Mouse (Mus musculus) kidney, embryonic 15.5 days (tissue): ENCODE results near the gene Frmpd2. TPM values are rescaled to one million over a fixed set of nuclear protein-coding genes. Genes with fewer than 3 reads are reported as not detected.
A peak's percentile ranks its signal among the peaks of the same experiment; 100 is the strongest.
"Not testable (repeated sequence)": the region's sequence is repeated elsewhere in the genome, so short reads cannot be mapped to it uniquely, and the experiment has no call there.

Experiments
- ATAC-seq: fragments of 200-750 bp; cut with Nextera tagmentation; replicated peaks from 2 replicates; pipeline ENCODE4 v1.8.0; 2017; ENCODE audit warnings: moderate TSS enrichment; ENCODE audit not compliant: low FRiP score
- H3K27ac ChIP-seq: fragments of 300-500 bp; sonication (generic); 2 replicates; pipeline ENCODE4 v1.5.1; 2015; ENCODE audit warnings: mild to moderate bottlenecking, inconsistent platforms
- H3K27me3 ChIP-seq: fragments of 300-500 bp; sonication (generic); 2 replicates; pipeline ENCODE4 v1.6.1; 2015; ENCODE audit warnings: inconsistent platforms
- H3K36me3 ChIP-seq: fragments of 300-500 bp; sonication (generic); 2 replicates; pipeline ENCODE4 v1.6.1; 2015; ENCODE audit warnings: inconsistent platforms
- H3K4me1 ChIP-seq: fragments of 300-500 bp; sonication (generic); 2 replicates; pipeline ENCODE4 v1.6.1; 2015; ENCODE audit warnings: inconsistent platforms
- H3K4me2 ChIP-seq: fragments of 300-500 bp; sonication (generic); 2 replicates; pipeline ENCODE4 v1.6.1; 2015; ENCODE audit warnings: moderate library complexity, mild to moderate bottlenecking, inconsistent platforms
- H3K4me3 ChIP-seq: fragments of 300-500 bp; sonication (generic); replicated peaks from 2 replicates; pipeline ENCODE4 v1.5.1; 2015; ENCODE audit warnings: mild to moderate bottlenecking, inconsistent platforms
- H3K9ac ChIP-seq: fragments of 300-500 bp; sonication (generic); 2 replicates; pipeline ENCODE4 v1.6.1; 2015; ENCODE audit warnings: mild to moderate bottlenecking, inconsistent platforms
- H3K9me3 ChIP-seq: fragments of 300-500 bp; sonication (generic); replicated peaks from 2 replicates; pipeline ENCODE4 v1.6.1; 2016; ENCODE audit warnings: inconsistent platforms
- WGBS: fragments of 180-500 bp; shearing (Covaris S2); methylation state at CpG from one replicate; pipeline ENCODE4 v1.1.7; 2015; ENCODE audit warnings: mixed read lengths; 5-methylcytosine and 5-hydroxymethylcytosine counted together
- polyA plus RNA-seq: library from polyadenylated mRNA; unstranded; fragments of >200 nt; fragmentation: Nextera tagmentation; extraction: Ambion mirVana; gene quantifications from 2 replicates; pipeline ENCODE4 v1.2.1, GENCODE M21; 2015

Frmpd2 gene
- 0.05 TPM in 1 of 2 replicates, not detected in the other for polyA plus RNA-seq

GRCm38 (mm10) chr14:33471331-33471730, at the start of gene Frmpd2:
Gene Frmpd2, plus strand, starts transcription at chr14:33471696.
- H3K9me3 ChIP-seq, result no peaks in the 10 kb centered on the region
- H3K27me3 ChIP-seq, result no peaks in the 10 kb centered on the region
- H3K36me3 ChIP-seq, result no peaks in the 10 kb centered on the region
- 0 out of 2 replicates have a peak, but pooled peaks cover 6% of the 10 kb centered on the region for H3K4me1 ChIP-seq
- H3K4me2 ChIP-seq, result no peak within 1 kb of the TSS
- H3K9ac ChIP-seq, result no peak within 1 kb of the TSS
- ATAC-seq, result no peak
- no peak within 1 kb of the TSS for H3K27ac ChIP-seq
- WGBS, result 63% methylated on average over 3 of the region's 3 CpGs
- no peak within 1 kb of the TSS for H3K4me3 ChIP-seq

- no peak overlapping the region for H3K4me3 ChIP-seq
- no peak overlapping the region for H3K9ac ChIP-seq
- H3K4me1 ChIP-seq, result 0 out of 2 replicates have a peak, but pooled peaks cover 2% of the 10 kb centered on the region
- WGBS, result 78% methylated on average over 1 of the region's 1 CpGs
- no peaks in the 10 kb centered on the region for H3K27me3 ChIP-seq
- no peak overlapping the region for H3K4me2 ChIP-seq
- H3K9me3 ChIP-seq, result no peaks in the 10 kb centered on the region
- no peaks in the 10 kb centered on the region for H3K36me3 ChIP-seq
- H3K27ac ChIP-seq, result no peak overlapping the region
- ATAC-seq, result no peak
These were observed 48.5 kb upstream of the Frmpd2 start for GRCm38 (mm10) chr14:33423003-33423402.

- Histone ChIP-seq H3K36me3 (no peaks in the 10 kb centered on the region), H3K9ac (no peak overlapping the region), H3K27ac (no peak overlapping the region), H3K9me3 (no peaks in the 10 kb centered on the region), H3K4me2 (no peak overlapping the region), H3K4me1 (0 out of 2 replicates have a peak, but pooled peaks cover 2% of the 10 kb centered on the region), H3K4me3 (no peak overlapping the region), H3K27me3 (no peaks in the 10 kb centered on the region)
- no peak for ATAC-seq
These were observed 47.4 kb upstream of the Frmpd2 start for GRCm38 (mm10) chr14:33424124-33424523.

GRCm38 (mm10) chr14:33432485-33432884, 39.0 kb upstream of the Frmpd2 start:
- not testable (repeated sequence) for H3K9me3 ChIP-seq, H3K9ac ChIP-seq, H3K27me3 ChIP-seq, H3K4me2 ChIP-seq, H3K4me3 ChIP-seq, H3K27ac ChIP-seq, ATAC-seq, H3K4me1 ChIP-seq
- 87% methylated on average over 4 of the region's 4 CpGs for whole genome bisulfite sequencing
- peaks cover 12% of the 10 kb centered on the region for H3K36me3 ChIP-seq

GRCm38 (mm10) chr14:33443780-33444179, 27.7 kb upstream of the Frmpd2 start:
- WGBS, result 74% methylated on average over 2 of the region's 2 CpGs
- no peak overlapping the region for H3K4me3 ChIP-seq
- H3K27ac ChIP-seq, result no peak overlapping the region
- H3K9me3 ChIP-seq, result no peaks in the 10 kb centered on the region
- H3K9ac ChIP-seq, result no peak overlapping the region
- H3K36me3 ChIP-seq, result no peaks in the 10 kb centered on the region
- peaks cover 15% of the 10 kb centered on the region for H3K4me1 ChIP-seq
- H3K4me2 ChIP-seq, result no peak overlapping the region
- no peak for ATAC-seq
- H3K27me3 ChIP-seq, result peaks cover 2% of the 10 kb centered on the region; the same call in 1 of the 2 replicates

- Histone ChIP-seq H3K27me3 (peaks cover 19% of the 10 kb centered on the region), H3K9ac (peak overlapping the region; percentile 85), H3K27ac (peak overlapping the region; percentile 94; the same call in 1 of the 2 replicates), H3K36me3 (no peaks in the 10 kb centered on the region), H3K9me3 (no peaks in the 10 kb centered on the region), H3K4me2 (peak overlapping the region; percentile 70), H3K4me3 (peak overlapping the region; percentile 93), H3K4me1 (peaks cover 15% of the 10 kb centered on the region)
- 31% methylated on average over 3 of the region's 3 CpGs for WGBS
- no peak for ATAC-seq
These were observed 25.5 kb upstream of the Frmpd2 start for GRCm38 (mm10) chr14:33445962-33446361.

GRCm38 (mm10) chr14:33446561-33447023, 24.9 kb upstream of the Frmpd2 start:
- H3K27ac ChIP-seq, result peak overlapping the region; percentile 94
- H3K36me3 ChIP-seq, result no peaks in the 10 kb centered on the region
- under 1% methylated on average over 44 of the region's 72 CpGs for WGBS
- peak overlapping the region; percentile 85 for H3K9ac ChIP-seq
- H3K4me3 ChIP-seq, result peak overlapping the region; percentile 93
- peak; percentile 68 for ATAC-seq
- no peaks in the 10 kb centered on the region for H3K9me3 ChIP-seq
- H3K4me1 ChIP-seq, result peaks cover 15% of the 10 kb centered on the region
- peak overlapping the region; percentile 70 for H3K4me2 ChIP-seq
- peaks cover 23% of the 10 kb centered on the region for H3K27me3 ChIP-seq

- under 1% methylated on average over 70 of the region's 70 CpGs for WGBS
- Histone ChIP-seq H3K4me1 (peaks cover 15% of the 10 kb centered on the region), H3K4me3 (peak within 1 kb of the TSS; percentile 93), H3K27ac (peak within 1 kb of the TSS; percentile 94), H3K4me2 (peak within 1 kb of the TSS; percentile 70), H3K27me3 (peaks cover 23% of the 10 kb centered on the region), H3K36me3 (no peaks in the 10 kb centered on the region), H3K9ac (peak within 1 kb of the TSS; percentile 85), H3K9me3 (no peaks in the 10 kb centered on the region)
- peak; percentile 99 for ATAC-seq
These were observed 24.4 kb upstream of the Frmpd2 start, which contains the start of gene Mapk8 for GRCm38 (mm10) chr14:33447027-33447569. Gene Mapk8, minus strand, starts transcription at chr14:33447158.

- peaks cover 15% of the 10 kb centered on the region for H3K4me1 ChIP-seq
- H3K9me3 ChIP-seq, result no peaks in the 10 kb centered on the region
- H3K9ac ChIP-seq, result no peak overlapping the region
- 90% methylated on average over 4 of the region's 4 CpGs for WGBS
- no peak overlapping the region for H3K4me3 ChIP-seq
- no peak for ATAC-seq
- H3K27ac ChIP-seq, result no peak overlapping the region
- H3K27me3 ChIP-seq, result peaks cover 23% of the 10 kb centered on the region
- no peak overlapping the region for H3K4me2 ChIP-seq
- no peaks in the 10 kb centered on the region for H3K36me3 ChIP-seq
These were observed 23.2 kb upstream of the Frmpd2 start for GRCm38 (mm10) chr14:33448276-33448675.

- Histone ChIP-seq H3K9ac (no peak overlapping the region), H3K4me2 (no peak overlapping the region), H3K4me1 (peaks cover 15% of the 10 kb centered on the region), H3K27me3 (peaks cover 23% of the 10 kb centered on the region), H3K9me3 (no peaks in the 10 kb centered on the region), H3K4me3 (no peak overlapping the region), H3K27ac (no peak overlapping the region), H3K36me3 (no peaks in the 10 kb centered on the region)
- no peak for ATAC-seq
- 75% methylated on average over 2 of the region's 2 CpGs for WGBS
These were observed 22.1 kb upstream of the Frmpd2 start for GRCm38 (mm10) chr14:33449296-33449840.

GRCm38 (mm10) chr14:33450331-33450730, 21.2 kb upstream of the Frmpd2 start:
- Histone ChIP-seq H3K4me1 (peaks cover 11% of the 10 kb centered on the region), H3K9me3 (no peaks in the 10 kb centered on the region), H3K27me3 (peaks cover 23% of the 10 kb centered on the region), H3K36me3 (no peaks in the 10 kb centered on the region), H3K4me2 (no peak overlapping the region), H3K4me3 (no peak overlapping the region), H3K9ac (no peak overlapping the region), H3K27ac (no peak overlapping the region)
- ATAC-seq, result no peak

GRCm38 (mm10) chr14:33463658-33464057, 7.8 kb upstream of the Frmpd2 start:
- H3K4me2 ChIP-seq, result no peak overlapping the region
- no peaks in the 10 kb centered on the region for H3K36me3 ChIP-seq
- H3K4me3 ChIP-seq, result no peak overlapping the region
- H3K4me1 ChIP-seq, result no peaks in the 10 kb centered on the region
- H3K9me3 ChIP-seq, result no peaks in the 10 kb centered on the region
- no peak overlapping the region for H3K27ac ChIP-seq
- 67% methylated on average over 3 of the region's 3 CpGs for WGBS
- H3K27me3 ChIP-seq, result no peaks in the 10 kb centered on the region
- ATAC-seq, result no peak
- no peak overlapping the region for H3K9ac ChIP-seq
